Mouse (Mus musculus) heart, postnatal 4 days (tissue): ENCODE data around the gene Slc39a11. TPM values are rescaled to one million over a fixed set of nuclear protein-coding genes. Genes with fewer than 3 reads are reported as not detected.

Experiments
- DNase-seq: peaks from one replicate; pipeline ENCODE4 v3.0.0; 2021
- total RNA-seq, 2 experiments: library from RNA; stranded (reverse); gene quantifications; 2 replicates each; pipeline ENCODE4 v1.2.3; 2021

The Slc39a11 gene
- total RNA-seq, 2 experiments from 2014 or later = 8.2 to 9.5 TPM

DNA sequence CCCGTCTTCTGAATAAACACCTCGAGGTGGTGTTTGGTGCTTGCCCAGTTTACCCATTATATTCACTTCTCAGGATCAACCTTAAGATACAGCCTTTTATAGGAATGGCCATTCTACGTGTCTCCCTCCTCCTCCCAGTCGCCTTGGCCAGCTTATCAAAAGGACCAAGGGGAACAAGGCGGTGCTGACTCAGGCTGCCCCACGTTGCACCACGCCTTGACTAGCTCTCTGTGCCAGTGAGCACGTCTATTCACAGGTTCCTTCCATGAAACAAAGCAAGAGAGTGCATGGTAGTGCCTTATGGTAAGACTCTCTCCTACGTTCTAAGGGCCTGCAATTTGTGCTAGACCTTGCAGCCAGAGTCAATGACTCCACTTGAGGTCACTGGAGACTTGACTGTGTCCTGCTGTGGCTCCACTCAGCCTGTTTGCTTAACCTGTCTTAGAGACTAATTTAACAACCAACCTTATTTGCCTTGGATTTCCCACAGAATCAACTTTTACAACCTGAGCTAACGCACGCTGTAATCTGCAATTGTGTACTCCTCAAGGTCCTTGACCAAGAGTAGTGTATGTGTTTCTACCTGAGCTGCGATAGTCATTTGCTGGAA lies 144.2 kb downstream of the Slc39a11 start:
- no peak for DNase-seq

DNA sequence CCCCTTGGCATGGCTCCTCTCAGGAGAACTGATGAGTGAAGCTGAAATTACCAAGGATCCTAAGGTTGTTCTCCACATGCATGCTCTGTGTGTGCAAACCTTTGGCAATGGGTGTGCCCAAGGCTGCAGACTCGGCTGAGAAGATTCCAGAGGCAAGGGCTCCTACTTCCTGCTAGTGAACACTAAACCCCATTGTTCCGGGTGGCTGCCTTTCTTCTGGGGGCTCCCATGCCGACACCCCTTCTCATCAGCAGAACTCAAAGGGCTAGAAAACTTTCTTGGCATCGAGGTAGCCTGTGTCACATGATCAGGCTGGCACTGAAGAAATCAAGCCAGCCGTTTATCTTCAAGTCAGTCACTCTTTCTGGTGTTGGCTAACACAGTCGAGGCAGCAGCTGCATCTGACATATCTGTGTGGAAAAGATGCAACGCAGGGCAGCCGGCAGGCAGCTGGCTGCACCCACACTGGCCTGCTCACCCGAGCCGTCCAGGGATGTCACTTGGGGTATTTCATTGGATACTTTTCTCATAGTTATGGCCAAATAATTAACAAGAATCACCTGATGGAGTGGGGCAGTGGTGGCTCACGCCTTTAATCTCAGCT lies 145.3 kb downstream of the Slc39a11 start:
- no peak for DNase-seq

DNA sequence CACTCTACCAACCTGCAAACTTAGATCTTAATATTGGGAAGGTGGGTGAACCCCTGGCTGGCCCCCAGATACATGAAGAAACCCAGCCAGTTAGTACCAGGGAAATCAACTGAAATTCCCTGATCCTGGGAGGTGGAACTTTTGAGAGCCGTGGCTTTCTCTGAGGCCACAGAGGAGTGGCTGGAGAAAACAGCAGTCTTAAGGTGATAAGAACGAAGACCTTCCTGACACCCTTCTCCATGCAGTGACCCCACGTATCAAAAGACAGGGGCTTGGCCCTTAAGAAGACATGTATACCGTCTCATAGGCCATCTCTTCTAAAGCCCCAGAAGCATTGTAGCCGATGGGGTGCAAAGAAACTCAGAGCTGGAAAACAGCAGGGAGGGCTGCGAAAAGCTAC lies 146.9 kb downstream of the Slc39a11 start:
- DNase-seq = no peak

GRCm38 (mm10) chr11:113500631-113501305 lies 149.1 kb downstream of the Slc39a11 start:
- no peak for DNase-seq

GRCm38 (mm10) chr11:113498889-113499288 lies 151.0 kb downstream of the Slc39a11 start:
- DNase-seq = peak; percentile 34

DNA sequence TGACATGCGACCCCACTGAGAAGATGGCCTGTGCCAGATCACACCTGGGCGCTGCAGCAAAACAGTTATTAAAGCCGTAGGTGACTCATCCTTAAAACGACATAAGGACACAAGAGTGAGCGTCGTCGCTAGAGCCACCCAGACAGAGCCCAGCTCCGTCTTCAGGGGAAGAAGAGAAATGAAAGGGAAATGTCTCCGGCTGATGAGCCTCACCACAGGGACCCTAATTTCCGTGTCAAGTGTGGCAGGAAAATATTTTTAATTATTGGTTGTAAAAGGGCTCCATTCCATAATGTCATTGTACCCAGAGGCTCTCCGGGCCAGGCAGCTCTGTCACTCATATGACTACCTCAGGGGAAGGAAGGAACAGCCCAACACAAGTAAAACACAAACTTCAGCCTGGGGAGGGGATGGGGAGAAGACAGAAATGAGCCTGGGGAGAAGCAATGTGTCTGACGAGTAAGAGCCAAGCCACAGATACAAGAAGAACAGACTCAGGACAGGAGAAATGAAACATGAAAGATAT lies 155.8 kb downstream of the Slc39a11 start:
- no peak for DNase-seq

DNA sequence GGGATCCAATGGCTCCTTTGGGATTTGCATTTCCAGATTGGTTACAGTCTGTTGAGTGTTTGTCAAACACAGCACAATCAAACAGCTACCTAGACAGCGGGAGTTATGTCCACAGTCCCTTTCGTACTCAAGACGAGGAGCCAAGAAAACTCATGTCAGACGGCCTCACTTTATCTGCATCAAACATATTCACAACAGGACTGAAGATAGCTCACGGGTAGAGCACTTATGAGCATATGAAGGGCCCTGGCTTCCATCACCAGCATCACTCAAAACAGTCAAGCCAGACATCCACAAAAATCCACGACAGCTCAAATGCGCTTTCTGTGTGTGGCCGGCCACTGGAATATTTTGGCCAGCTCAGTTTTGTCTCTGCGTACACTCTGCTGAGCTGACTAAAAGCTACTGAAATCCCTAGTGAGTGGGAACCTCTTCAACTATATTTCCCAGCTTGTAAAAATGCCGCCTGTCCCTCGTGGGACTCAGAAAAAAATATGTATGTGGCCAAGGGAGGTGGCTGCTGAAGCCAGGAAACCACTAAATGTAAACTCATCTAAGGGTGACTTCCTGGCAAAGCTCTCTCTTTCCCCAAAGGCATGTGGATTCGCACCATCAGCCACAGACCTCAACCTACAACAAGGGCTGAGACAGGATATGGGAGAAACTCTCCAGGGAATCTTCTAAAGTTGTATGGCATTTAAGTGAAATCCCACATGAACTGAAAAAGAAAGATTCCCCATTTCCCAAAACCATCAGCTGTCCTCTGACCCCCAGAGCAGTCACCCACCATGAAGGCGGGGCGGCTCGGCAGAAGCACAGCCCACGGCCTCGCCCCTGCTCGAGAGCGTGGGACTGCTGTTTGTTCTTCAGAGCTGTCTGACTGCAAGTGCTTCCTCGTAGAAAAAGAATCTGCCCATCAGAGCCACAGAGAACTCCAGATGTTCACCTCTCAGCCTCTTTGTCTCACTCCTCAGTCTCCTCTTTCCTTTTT lies 159.1 kb downstream of the Slc39a11 start:
- DNase-seq = no peak

GRCm38 (mm10) chr11:113487603-113488335 lies 162.1 kb downstream of the Slc39a11 start:
- peak; percentile 19 for DNase-seq

DNA sequence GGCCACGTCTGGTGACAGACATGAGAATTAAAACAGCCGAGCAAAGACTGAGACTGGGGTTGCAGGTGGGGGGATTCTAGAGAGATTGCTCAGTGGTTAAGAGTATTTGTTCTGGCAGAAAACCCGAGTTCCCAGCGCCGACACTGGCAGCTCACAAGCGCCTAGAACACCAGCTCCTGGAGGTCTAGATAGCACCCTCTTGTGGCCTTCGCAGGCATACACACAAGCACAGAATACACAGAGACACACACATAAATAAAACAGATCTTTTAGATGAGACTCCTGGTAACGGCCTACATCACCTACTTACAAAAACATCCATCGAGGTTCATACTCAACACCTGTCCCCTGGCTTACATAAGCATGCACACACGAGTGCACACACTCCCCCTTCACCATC lies 165.8 kb downstream of the Slc39a11 start:
- no peak for DNase-seq

DNA sequence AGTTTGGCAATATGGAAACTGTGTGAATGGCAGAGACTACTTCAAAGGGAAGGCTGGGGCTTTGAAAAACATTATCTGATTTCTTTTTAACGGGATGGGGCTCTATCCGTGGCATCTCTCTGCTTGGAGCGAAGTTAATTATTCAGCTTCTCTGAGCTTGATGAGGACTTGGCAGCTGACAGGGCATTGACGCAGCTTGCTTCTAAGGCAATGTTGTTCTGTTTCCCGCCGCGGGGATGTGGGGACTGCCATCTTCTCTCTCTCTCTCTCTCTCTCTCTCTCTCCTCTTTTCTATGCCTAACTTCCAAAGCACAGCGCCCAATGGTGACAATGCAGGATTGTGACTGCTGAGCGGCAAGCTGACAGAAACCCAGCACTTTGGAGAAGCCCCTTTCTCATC lies 172.3 kb downstream of the Slc39a11 start:
- DNase-seq = no peak

DNA sequence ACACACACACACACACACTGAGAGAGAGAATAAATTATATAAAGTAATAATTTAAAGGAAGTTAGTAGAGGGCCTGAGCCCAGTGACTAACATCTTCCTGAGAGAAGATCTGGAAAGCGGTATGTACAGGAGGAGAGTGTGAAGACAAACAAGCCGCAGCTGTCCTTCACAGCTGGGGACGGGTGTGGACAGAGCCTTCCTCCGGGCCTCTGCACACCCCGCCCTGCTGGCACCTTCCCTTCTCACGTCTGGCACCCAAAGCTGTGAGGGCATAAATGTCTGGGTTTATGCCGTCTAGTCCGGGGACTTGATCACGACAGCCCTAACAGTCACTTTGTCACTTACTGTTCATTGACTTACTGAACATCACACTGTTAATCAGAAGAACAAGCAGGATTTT lies 173.2 kb downstream of the Slc39a11 start:
- no peak for DNase-seq

DNA sequence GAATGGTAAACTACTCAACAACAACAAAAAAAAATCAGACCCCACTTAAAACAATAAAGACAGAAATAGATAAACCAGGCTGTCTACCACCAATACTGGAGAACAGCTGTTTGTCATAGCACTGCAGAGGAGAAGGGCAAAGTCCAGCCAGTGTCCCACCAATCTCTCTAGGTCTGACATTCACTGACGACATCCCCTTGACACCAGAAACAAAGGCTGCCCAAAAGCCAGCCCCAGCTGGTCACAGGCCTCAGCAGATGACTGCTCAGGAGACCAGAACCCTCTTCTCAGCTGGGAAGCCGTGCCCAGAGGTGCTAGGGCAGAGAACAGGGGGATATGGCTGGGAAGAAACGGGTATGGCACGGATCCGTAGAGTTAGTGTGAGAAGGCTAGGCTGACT lies 174.4 kb downstream of the Slc39a11 start:
- no peak for DNase-seq

GRCm38 (mm10) chr11:113473998-113474534 lies 175.8 kb downstream of the Slc39a11 start:
- DNase-seq = no peak

DNA sequence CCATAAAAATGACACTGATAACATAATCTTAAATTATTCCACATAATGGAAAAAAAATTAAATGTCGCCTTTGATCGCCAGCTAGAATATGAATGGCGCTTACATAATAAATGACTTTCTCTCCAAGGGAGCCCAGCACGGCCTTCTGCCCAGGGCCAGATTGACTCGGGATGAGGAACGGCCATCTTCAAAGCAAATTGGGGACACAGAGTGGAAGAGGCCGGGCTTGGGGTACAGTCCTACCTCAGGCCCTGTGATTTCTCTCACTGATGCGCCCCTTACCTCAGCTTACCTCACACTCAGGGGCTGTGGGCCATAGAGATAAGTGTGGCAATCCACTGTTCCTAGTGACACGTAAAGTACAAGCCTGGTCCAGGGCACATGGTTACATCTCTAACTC lies 177.9 kb downstream of the Slc39a11 start:
- no peak for DNase-seq

DNA sequence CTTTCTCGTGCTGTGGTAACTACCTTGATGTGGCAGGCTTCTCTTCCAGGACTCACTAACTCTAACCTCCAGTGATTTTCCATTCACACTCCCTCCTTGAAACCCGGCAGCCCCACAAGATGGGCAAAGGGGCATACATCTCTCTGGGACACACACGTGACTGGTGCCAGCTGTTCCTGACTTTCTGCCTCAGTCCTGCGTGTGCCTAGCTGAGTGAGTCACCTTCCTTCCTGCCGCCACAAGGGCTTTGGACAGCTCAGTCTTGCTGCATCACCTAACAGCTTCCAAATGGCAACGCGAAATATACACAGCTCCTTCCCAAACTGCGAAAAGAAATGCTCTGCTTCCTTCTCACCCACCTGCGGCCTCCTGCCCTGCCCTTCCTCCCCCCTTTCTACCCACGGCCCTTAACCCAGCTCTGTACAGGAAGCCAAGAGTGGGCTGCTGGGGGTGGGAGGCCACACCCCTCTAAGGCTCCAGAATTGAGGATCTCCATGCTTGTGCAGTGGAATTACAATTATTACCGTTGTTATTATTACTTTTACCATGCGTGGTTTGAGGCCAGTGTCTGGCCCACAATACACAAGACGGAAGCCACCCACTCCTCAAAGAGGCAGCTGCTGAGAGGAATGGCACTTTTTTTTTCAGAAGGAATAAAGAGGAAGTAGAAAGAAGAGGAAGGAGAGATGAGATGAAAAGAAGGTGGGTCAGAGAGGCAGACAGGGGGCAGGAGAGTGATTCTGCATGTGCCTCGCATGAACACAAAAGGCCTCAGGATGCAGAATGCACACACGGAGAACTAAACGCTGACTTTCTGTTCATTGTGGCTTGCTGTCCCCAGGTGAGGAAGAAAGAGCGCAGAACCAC lies 179.7 kb downstream of the Slc39a11 start:
- DNase-seq = no peak

DNA sequence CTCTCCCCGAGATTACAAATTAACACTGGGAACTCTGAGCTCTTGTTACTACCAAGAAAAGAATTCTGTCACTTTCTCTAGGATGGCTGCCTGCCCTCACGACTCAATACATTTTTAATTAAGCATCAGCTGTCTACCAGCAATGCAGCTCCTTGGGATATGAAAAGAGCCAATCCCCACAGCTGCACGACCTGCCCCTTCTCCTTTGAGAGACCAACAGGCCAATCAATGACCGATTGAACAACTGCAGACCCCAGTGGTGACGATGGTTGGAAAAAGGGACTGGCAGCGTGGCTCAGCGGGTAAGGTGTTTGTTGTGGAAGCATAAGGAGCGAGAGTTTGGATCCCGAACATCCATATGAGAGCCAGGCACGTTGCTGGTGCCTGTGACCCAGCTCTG lies 181.9 kb downstream of the Slc39a11 start:
- DNase-seq = no peak

- DNase-seq = no peak
These were observed 182.5 kb downstream of the Slc39a11 start for GRCm38 (mm10) chr11:113467313-113467811.

DNA sequence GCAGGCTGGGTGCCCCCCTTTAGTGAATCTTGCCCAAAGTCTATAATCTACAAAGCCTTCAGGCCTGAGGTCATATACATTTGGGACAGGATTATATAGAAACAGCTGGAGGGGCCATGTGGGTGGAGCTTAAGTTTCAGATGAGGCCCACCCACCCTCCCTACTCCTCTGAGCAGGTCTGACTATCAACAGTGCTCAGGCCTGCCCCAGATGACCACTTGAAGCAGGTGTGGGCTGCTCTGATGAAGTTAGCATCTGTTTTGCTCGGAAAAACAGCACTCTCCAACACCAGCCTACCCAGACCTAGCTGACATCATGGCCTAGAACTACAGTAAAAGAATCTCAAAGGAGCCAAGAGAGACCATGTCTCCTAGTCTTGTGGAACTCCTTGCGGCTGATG lies 189.8 kb downstream of the Slc39a11 start:
- DNase-seq = no peak

DNA sequence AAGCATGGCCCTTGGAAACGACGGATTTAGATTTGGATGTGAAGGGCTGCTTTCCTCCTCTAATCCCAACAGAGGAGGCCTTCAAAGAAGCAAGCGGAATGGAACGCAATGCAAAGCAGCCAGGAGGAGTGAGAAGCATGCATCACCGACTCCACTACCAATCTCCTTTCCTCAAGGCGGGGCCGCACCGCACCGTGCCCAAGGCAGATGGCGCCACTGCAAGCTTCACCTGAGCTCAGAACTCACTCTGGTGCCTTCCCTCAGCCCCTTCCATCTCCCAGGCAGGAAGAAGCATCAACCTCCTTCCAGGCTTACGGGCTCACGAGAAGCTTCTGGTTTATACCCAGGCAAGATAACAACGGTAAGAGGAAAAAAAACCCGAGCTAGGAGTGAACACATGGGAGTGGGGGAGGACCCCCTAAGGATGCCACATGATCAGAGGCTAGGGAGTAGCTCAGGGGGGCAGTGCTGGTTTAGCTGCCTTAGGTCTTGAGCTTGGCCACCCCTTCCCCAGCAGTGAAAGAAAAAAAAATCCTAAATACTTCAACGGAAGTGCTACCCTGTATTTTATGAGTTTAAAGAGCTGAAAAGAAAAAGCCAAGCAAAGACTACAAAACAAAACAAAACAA lies 191.2 kb downstream of the Slc39a11 start:
- DNase-seq = peak; percentile 9
